Mouse (Mus musculus) forelimb bud, embryonic 11.5 days (tissue): ENCODE results near the gene Ctf2.
"Not testable (repeated sequence)": the region's sequence is repeated elsewhere in the genome, so short reads cannot be mapped to it uniquely, and the experiment has no call there.

Source experiments
- DNase-seq: peaks from one replicate; pipeline ENCODE4 v3.0.0-alpha.2; 2012; ENCODE audit warnings: low read depth, low spot score

Ctf2 gene

DNA sequence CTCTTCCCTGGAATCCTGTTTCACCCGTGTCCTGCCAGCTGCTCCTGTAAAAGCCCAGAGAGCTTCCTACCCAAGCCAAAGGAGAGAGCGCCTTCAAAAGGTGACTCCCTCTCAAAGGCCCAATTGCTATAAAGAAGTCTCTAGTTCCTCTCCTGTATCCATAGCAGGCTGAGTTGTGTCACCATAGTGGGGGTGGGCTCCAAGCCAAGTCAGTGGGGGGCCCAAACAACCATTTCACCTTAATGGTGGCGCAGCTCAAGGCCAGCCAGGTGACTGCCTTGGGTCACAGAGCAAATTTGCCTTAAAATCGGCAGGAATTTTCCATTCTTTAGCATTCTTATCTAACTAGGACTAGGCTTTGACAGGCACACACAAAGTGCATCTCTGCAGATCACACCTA lies 17.1 kb downstream of the Ctf2 start:
- no peak for DNase-seq

DNA sequence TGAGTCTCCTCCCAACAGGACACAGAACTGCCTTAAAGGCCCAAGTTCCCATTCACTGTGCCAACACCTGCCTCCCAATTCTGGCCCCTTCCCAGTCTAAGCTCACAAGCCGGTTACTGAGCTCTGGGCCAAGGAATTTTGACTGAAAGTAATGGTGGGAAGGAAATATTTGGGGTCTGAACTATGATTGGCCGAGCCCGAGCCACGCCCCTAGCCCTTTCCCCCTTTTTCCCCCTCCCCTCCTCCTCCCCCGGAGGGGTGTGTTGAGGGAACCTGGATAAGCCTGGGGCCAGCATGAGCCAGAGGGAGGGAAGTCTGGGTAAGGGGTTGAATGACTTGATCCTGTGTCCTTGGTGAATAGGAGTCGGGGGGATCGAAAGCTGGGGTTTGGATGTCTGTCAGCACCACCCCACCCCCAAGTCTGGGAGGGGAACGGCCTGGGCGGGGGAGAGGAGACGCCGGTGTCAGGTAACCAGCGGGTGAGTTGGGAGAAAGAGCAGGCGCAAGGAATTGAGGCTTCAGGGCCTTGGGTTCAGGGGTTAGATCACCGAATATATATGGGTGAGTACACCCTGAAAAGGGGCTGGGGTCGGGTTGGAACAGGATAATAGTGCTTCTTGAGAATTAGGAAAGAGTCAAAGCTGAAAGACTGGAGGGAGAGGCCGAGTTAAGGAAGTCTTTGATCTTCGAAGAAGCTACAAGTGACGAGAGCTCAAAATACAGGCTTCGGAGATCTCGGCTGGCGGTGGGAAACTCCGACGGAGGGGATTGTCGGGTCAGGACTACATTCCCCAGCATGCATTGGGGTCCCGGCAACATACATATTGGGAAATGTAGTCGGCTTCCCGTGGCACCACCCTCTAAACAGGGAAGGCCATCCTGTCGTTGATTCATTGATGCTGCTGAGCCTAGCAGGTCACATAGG lies 19.2 kb downstream of the Ctf2 start, which contains the start of gene Ctf1:
Ctf1 (plus strand) TSS at position 276 of the 925 bp plus-strand sequence.
- DNase-seq = peak; percentile 88

DNA sequence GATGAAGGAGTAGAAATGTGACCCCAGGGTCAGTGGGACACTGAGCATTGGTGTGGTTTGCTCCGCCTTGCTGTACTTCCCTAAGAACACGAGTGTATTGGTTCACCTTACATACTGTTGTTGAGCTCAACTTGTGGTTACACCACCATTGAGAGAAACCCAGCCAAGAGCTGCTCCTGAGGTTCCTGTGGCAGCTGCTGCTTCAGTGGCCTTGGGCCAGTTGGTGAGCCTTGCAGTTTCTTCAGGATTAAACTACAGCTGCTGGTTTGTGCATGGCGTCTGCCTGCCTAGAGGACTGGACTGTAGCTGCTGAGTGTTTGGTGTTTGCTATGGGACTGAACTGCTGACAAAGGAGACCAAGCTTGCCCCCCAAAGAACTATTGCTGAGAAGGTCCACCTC lies 20.5 kb downstream of the Ctf2 start:
- DNase-seq = no peak

DNA sequence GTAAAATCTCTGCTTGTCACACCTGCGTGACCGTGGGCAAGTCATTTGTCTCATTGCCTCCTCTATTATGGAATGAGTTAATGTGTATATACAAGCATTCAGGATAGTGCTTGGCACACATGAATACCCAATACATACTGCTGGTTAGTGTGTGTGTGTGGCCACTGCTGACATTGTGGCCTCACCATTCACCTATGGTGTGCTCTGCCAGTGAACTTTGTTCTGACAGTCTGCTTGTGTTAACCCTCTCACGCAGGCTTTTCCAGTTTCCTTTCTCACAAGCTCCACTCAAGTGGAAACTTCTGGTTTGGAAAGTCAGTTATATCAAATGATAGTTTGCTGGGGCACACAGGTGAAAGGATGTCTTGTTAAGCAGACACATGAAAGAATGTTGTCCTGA lies 20.9 kb downstream of the Ctf2 start:
- no peak for DNase-seq

DNA sequence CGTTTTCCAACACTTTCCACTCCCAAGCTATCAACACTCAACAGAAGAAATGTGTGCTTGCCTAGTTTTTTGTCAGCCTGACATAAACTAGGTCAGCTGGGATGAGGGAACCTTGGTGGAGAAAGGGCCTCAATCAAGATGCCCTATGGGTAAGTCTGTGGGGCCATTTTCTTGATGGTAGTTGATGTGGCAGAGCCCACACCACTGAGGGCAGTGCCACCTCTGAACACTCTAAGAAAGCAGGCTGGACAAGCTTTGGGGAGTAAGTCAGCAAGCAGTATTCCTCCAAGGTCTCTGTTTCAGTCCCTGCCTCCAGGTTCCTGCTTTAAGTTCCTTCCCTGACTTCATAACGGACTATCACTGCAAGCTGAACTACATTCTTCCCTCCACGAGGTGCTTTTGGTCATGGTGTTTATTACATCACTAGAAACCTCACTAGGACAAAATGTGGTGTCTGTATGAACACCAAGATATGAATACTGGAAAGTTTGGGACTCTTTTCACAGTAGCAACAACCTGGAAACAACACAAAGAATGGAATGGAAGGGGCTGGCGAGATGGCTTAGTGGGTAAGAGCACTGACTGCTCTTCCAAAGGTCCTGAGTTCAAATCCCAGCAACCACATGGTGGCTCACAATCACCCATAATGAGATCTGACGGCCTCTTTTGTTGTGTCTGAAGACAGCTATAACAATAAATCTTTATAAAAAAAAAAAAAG lies 22.5 kb downstream of the Ctf2 start:
- no peak for DNase-seq

DNA sequence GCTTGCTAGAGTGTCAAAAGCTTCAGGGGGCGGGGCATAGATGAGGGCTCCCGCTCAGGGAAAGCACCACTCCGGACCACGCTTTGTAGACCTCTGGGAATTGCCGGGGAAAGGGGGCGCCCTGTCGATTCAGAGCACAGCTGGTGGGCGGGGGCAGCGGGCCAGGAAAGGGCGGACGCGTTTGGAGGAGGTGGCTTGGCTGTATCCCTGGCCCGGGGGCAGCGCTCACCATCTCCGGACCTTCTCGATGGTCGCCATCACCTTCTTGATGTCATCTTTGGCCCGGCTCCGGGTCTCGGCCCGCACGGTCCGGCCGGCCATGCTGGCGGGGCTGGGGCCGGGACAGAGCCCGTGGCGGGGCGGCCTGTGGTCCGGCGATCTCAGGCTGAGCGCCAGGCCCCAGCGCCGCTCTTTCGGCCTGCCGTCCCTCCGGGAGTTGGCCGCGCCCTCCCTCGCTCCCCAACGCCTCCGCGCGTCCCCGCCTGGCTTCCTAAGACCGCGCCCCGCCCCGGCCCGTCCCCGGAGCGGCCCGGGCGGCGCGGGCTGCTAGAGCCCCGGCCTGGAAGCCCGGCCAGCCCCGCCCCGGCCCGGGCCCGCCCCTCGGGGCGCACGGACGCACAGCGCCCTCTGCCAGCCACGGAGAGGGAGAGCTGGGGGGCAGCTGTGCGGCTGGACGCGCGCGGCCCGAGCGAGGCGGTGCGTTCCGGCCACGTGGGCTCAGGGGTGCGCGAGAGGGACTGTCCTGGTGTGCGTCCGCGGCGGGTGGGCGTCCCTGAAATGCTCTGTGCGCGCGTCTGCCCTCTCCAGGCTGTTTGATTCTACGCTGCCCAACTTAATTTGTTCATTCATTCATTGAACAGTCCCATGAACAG lies 23.5 kb downstream of the Ctf2 start, which contains the start of gene Bcl7c:
Bcl7c (minus strand) TSS at position 727 of the 872 bp plus-strand sequence.
- DNase-seq = peak; percentile 93

DNA sequence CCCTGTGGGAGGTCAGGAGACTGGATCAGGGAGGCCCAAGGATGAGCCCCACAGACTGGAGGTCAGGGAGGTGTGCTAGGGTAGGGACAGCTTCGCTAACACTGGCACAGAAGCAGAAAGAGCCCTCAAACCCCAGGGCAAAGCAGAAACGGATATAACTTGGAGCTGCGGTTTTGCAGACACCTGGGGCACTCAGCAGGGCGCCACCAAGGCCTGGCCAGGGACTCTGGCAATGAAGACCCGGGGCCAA lies 24.1 kb downstream of the Ctf2 start:
- DNase-seq = no peak

DNA sequence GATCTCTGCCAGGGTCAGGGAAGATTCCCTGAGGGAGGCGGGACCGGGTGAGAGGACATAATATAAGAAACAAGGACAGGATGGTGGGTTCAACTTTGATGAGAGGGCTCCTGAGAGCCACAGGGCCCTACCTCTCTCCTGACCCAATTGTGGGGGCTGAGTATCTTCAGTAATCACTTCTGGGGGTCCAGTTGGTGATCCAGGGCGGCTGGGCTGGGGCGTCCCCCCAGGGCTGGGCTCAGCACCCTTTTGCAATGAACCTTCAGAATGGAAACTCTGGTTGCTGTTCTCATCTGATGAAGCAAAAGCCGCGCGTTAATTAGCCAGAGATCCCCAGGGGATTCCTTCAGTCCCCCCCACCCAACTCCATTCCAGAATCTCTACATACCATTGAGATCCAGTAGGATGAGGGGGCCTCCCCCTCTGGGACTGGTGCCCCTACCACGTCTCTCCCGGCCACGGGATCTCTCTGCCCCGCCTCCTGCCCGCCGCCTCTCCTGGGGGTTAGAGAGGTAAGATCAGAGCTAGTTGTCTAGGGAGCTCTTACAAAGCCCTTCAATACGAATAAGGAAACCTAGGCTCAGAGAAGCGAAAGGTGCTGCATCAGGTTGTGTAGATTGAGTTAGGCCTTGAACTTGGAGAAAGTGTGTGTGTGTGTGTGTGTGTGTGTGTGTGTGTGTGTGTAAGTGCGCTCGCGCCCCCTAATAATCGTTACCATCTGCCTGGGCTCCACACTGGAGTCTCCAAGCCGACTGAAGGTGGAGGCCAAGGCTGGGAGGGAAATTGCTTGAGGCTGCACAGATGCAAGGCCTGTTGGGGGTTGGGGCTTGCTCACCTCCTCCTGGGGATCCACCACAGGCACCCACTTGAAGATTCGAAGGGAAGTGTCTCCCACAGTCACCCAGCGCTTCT lies 24.7 kb downstream of the Ctf2 start:
- peak; percentile 63 for DNase-seq

DNA sequence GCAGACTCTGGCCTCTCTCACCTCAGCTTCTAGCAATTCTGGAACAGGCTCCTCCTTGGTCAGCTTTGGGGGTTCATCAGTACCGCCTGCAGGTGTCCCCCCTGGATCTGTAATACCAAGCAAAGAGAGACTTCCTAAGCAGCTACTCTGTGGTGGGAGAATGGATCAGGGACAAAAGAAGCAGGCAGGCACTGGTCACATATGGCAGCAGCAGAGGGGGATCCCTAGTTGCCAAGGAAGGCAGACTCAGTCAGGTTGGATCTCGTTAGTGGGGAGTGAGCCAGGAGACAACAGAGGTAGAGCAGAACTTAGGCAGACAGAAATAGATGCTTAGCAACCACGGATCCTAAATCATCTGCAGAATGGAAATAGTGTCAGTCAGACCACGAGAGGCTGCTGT lies 26.3 kb downstream of the Ctf2 start:
- no peak for DNase-seq

DNA sequence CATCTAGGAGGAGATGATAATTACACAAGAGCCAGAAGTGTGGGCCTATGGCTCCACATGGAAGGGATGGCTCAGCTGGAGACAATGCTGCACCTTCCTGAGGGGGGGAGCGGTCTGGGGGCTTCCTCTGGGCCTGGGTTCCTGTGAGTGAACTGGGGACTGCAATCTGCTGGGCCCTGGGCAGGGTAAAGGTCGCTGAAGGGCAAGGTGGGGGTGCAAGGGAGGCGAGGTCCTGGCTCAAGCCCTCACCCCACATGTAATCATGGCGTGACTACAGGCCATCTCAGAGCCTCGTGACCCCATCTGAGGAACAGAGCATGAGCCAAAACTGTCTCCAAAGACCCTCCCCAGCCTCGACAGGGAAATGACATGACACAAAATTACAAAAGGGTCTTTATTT lies 27.4 kb downstream of the Ctf2 start:
- no peak for DNase-seq

DNA sequence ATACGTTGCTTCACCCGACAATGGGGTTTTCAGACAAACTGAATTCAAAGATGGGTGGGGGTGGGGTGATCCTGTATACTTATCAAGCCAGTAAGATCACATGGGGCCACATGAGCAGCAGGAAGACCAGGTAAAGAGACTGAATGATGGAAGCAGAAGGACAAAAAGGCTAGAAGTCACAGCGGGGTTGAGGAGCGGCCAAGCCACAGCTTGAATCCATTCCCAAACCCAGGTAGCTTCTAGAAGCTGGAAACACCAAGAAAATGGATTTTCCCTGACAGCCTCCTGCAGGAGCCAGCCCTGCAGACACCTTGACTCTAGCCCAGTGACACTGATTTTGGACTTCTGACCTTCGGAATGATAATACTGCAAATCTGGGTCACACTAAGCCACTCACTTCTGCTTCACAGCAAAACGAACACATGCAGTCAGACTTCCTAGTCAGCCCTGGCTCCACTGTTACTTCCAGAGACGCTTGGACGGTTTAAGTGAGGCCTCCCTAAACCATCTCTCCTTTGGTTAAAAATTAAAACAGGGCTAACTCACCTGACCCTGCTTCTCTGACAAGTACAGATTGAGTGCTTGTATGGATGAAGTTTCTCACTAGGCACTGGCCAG lies 28.3 kb downstream of the Ctf2 start:
- no peak for DNase-seq

DNA sequence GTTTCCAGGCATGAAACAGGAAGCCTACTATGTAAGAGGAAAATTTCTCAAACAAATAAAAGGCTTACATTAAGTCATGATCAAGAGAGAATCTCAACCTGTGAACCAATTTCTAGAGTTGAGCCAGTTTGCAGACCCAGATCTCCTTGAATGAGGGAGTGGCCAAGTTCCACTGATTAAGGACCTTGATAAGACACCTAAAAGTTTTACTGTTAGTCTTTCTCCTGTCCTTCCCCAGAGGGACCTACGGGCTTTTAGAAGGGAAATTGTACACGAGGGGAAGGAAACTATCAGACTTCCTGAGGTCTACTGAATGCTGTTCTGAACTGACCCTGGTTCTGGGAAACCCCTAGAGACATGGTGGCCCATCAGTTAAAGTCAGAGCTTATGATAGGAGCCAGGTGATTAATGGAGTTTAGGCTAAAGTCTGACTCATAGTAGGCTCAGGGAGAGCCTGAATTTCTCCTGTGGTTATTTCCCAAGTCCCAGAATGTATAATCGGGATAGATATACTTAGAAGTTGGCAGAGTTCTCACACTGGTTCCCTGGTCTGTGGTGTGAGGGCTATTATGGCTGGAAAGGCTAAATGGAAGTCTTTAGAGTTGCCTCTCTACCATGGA lies 31.1 kb downstream of the Ctf2 start:
- DNase-seq = no peak

DNA sequence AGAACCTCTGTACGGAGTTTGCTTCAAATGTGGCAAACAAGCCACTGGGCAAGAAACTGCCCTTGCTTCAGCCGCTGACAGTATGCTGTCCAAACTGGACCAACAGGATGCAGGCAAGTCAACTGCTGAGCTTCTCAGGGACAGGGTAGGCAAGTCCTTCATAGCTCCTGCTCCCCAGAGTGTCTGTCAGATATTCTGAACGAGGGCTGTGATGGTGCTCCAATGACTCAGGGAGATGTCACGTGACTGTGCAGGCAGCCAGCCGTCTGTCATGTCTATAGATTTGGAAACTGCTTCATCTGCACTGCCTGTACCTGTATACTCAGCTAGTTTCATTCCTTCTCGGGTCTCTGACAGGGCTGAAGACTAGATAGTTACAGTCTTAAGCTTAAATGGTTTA lies 33.0 kb downstream of the Ctf2 start:
- DNase-seq = no peak

DNA sequence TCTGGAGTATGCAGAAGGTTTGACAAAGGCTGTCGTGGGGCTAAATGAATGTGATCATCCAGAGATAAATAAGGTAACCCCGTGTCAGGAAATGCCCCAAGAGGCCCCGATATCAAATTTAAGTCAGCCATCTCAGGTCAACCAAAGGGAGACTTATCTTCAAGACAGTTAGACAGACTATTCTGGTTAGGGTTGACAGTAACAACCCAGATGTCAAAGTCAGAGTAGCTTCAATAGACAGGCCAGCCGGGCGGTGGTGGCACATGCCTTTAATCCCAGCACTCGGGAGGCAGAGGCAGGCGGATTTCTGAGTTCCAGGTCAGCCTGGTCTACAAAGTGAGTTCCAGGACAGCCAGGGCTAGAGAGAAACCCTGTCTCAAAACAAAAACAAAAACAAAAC lies 38.2 kb downstream of the Ctf2 start:
- DNase-seq = not testable (repeated sequence)

DNA sequence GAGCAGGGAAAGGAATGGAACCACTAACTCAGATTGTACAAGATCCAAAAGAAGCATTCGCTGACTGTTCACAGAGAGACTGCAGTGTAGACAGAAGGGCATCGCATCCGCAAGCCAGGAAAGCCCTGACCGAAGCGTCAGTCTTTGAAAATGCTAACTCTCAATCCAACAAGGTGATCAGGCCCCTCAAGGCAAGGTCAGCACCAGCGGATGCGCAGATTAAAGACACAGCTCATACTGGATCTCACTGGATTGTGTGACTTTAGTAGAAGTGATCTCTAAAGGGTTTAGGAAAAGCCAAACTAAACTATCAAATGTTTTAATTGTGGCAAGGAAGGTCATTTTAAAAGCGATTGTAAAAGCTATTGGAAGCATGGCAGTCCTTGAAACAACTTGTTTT lies 38.7 kb downstream of the Ctf2 start:
- no peak for DNase-seq

DNA sequence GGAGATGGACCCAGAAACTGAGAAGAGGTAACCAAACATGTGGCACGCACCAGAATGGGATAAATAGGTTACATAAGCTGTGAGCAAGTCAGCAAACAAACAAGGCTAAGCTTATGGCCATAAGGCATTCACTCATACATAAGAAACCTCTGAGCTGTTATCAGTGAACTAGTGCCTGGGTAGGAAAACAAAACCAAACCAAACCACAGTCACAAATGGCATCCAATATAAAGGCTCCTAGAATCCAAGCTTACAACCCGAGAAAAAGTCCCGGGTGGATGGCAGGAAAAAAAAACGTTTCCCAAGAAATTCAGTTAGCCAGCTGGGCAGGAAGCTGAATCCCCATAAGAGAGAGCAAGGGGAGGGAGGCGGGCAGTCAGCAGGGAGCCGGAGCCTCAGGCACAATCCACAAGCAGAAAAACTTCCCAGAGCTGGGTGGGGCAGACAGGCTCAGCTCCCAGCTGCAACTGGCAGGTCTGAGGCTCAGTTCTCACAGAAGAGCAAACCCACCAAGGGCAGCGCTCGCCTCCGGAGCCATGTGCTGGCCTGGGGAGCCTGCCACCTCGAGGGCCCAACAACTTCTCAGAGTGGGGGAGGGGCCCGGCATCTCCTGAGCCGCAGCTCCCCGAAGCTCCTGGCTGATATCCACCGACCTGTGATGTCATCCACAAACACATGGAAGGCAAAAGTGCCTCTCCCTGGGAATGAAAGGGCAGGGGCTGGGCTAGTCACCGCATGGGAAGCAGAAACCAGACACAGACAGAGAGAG lies 40.6 kb downstream of the Ctf2 start:
- DNase-seq = peak; percentile 65

DNA sequence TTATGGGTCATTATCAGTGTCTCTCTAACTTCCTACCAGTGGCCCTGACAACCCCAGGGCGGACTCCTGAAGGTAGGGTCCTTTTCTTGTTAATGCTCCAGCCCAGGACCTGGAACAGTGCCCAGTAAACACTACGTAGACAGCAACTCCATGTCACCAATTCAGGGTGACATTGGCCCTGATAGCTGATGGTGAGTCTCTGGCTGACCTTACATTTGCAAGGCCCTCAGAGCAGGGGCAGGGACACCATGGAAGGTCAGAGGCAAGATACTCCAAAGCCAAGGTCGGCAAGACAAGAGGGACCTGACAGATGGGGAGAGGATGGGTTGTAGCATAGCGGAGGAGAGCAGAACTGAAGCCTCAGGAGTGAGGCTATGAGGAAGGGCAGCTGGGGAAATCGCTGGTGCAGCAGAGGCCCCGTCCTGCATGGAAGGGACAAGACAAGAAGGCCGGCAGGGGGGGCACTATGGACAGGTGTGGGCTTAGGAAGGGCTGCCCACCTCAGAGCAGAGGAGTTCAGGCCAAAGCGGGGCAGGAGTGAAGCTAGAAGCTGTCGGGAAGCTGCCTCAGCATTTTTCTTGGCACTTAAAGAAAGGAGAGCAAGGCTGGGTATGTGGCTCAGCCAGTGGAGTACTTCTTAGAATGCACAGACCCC lies 42.2 kb downstream of the Ctf2 start:
- no peak for DNase-seq

DNA sequence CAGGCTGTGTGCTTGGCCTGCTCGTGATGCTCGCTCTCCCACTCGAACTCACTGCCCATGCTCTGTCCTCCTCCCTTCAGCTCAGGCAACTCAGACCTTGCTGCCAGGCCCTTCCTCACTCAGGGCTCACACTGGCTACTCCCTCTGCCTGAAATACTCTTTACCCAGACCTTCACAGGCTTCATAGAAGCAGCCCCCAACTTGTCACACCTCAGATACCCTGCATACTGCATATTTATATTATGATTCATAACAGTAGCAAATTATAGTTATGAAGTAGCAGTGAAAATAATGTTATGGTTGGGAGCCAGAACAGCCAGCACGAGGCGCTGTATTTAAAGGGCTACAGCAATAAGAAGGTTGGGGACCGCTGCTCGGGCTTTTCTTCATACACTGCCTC lies 43.0 kb downstream of the Ctf2 start:
- no peak for DNase-seq
